Mouse (Mus musculus) left cerebral cortex, adult 11 months (tissue): Measurements from ENCODE around the gene Slc44a3.

Source experiments
- DNase-seq: peaks from one replicate; pipeline ENCODE4 v3.0.0; 2022; ENCODE audit warnings: low spot score

The Slc44a3 gene

DNA sequence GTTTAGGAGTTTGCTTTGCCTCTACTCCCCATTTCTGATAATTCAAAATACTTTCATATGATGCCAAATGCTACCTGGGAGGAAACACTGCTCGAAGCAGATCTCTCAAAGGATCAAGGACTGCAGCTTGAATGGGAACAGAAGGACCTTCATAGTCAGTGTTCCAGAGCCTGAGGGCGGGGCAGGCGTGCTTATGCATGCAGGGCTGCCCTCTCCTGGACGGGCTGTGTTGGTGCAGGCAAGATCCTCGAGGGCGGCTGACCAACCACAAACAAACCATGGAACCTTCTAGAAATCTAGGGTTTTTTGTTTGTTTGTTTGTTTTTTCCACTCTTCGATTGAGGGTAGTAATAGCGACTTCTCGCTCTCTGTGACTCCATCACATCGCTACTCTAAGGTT, 32.0 kb downstream of the Slc44a3 start:
- DNase-seq: no peak

DNA sequence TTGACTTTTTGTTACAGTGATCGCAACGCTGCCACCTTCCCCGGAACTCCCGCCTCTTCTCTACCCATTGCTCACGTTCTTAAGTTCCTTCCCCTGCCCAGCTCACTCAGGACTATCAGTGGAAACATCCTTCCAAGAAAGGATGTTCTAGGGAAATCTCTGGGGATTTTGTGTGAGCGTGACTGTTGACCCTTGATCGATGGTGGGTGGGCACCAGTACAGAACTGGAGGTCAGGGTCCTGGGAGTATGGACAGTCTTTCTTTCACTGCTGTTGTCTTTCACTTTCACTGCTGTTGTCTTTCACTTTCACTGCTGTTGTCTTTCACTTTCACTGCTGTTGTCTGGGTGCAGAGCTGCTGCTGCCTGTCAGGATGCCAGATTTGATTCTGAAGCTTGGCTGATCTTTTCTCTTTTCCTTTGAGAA, 38.2 kb downstream of the Slc44a3 start:
- DNase-seq: no peak

- no peak for DNase-seq
These were observed 40.2 kb downstream of the Slc44a3 start for GRCm38 (mm10) chr3:121492026-121492425.

- DNase-seq: no peak
These were observed 41.3 kb downstream of the Slc44a3 start for GRCm38 (mm10) chr3:121490941-121491340.

GRCm38 (mm10) chr3:121489462-121490118, 42.6 kb downstream of the Slc44a3 start:
- DNase-seq: peak; percentile 43

DNA sequence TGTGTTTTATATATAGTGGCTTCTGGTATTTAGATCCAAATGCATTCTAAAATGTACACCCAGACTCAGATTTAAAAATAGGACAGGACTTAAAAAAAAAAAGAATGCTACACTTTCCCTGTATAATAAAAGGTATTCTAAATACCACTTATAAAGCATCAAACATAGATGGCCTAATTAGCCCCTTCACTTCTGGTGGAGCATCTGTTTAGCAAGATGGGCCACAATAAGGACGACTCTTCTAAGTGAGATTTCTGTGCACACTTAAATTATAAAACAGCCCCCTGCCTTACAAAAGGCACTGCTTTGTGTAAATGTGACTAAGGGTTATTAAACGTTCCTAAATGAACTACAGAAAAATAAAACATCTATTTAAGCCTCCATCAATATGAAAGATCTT, 47.0 kb downstream of the Slc44a3 start:
- DNase-seq: no peak

DNA sequence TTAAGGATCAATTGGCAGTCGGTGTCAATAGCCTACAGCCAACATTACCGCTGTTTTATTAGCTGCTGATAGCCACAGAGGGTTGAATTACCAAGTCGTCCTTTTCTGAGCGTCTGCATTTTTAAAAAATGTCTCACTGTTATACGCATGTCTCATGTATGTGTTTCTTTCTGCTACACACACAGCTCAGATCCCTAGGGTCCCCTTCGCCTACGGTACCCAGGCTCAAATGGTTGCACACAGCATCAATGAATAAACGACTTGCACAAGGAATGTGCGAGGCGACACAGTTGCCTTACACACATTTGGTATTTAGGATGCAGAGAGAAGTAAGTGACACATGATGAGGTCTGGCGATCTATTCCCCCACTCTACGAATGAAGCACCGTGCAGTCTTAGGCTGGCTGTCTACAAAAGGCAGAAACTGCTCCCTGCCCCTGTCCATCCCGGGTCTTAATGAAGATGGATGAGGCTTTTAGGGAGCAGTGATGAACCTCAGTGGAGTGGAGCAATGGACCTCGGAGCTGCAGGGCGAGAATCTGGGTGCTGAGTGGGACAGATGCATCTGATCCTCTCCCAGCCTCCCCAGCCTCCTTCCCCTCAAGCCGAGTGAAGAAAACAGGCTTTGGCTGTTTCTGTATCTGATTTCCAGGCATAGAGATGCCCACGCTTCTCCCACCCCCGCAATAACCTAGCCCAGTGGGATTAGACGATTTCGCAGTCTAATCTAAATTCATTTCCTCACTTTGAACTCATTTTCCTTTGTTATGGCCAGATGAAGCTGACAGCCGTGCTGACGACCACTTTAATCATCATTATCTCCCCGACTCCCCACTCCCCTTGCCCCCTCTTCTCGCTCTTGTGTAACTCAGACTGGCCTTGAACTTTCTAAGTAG, 48.7 kb downstream of the Slc44a3 start:
- no peak for DNase-seq

DNA sequence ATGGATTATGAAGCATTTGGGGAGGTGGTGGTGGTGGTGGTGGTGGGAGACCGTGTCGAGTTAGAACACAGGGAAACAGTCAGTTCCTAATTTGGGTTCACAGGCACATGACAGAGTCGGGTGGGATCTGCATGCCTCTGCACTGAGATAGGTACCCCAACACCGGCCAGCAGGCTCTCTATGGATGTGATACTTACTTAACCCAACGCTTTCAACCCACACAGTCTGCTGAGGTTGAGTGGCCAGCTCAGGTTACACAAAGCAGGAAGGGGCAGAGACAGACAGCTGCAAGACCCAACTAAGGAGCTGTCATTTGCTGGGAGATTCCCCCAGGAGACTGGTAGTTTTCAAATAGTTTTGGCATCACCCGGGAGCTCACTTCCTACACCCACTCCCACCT, 50.6 kb downstream of the Slc44a3 start:
- DNase-seq: no peak

- DNase-seq: no peak
These were observed 51.2 kb downstream of the Slc44a3 start for GRCm38 (mm10) chr3:121480961-121481436.

- no peak for DNase-seq
These were observed 51.9 kb downstream of the Slc44a3 start for GRCm38 (mm10) chr3:121480030-121480960.

DNA sequence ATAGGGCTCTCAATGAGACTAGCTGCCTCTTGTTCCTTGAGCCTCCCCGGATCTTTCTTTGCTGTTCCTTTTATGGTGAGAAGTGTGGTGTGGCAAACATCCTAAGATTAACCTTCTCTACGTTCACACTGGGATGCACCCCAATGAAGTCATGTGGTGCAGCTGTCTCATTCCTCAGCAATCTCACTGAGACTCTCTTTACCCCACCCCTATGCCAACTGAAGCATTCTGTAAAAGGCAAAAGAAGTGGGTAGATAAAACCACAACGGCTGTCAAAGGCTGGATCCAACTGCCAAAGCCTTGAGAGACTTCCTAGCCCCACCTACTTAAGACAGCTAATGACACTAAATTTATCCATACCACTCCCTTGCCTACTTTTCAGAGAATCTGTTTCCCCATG, 57.5 kb downstream of the Slc44a3 start:
- no peak for DNase-seq

- no peak for DNase-seq
These were observed 60.5 kb downstream of the Slc44a3 start for GRCm38 (mm10) chr3:121471703-121472102.

DNA sequence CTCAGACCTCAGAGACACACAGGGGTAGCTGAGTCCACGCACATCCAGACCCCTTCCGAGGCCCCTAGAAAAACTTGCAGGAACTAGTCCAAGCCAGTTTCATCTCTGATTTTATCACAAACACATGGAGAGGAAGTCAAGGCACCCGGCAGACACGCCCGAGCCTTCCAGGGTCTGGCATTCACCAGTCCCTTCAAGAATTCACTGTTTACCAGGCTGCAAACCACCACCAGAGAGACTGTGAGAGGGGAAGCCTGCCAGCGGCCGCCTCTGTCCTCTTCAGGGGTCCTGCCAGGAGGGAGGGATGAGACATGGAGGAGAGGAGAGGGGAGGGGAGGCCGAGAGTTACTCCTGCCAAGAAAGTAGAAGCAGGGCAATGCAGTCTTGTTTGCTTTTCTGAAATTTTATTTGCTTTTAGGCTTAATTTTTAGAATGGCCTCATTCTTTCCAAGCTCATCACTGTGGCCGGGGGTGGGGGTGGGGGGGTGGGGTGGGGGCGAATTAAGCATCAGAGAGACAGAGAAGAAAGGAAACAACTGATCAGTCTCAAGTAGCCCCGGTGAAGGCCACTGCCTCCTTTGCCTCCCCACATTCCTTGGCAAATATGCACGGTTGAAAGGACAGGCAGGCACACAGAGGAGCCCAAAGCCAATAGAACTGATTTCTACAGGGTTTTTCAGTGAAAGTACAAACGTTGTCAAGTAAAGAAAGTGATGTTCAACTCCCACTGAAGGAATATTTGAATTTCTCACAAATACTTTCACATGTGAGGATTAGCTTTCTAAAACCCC, 62.8 kb downstream of the Slc44a3 start:
- no peak for DNase-seq

GRCm38 (mm10) chr3:121468136-121468535, 64.1 kb downstream of the Slc44a3 start:
- no peak for DNase-seq

DNA sequence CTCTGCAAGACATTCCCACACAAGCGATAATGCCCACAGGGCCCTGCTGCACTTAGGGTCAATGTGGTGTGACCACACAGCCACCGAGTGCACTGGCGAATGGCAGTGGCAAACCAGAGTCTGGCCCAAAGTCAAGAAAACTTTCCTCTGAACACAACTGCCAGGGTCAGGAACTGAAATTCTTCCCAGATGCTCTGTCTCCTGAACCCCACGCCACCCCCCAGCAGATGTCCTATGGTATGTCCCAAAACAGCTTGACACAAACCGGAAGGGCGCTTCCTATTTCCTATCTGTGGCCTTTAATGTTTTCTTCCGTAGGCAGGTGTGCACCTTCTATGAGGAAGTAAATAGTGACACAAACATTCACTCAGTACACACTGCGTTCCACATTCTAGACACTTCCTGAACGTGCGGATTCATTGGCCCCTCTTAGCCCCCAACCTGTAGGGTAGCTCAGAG, 65.1 kb downstream of the Slc44a3 start:
- DNase-seq: no peak

DNA sequence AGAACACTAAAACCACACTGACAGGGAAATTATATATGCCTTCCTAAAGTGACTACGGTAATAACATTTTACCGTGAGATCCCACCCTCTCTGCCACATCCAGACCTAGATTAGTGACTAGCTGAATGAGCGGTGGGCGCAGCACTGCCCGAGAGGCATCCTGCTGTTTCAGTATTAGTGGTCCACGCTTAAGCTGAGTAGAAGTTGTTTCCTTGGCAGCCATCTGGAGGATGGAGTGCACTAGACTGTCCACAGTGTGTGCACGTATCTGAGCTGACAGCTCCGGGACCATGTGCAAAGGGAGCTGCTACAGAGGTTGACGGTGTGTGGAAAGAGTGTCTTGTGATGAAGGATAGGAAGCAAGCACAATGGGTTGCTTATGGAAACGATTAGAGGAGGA, 66.4 kb downstream of the Slc44a3 start:
- no peak for DNase-seq

DNA sequence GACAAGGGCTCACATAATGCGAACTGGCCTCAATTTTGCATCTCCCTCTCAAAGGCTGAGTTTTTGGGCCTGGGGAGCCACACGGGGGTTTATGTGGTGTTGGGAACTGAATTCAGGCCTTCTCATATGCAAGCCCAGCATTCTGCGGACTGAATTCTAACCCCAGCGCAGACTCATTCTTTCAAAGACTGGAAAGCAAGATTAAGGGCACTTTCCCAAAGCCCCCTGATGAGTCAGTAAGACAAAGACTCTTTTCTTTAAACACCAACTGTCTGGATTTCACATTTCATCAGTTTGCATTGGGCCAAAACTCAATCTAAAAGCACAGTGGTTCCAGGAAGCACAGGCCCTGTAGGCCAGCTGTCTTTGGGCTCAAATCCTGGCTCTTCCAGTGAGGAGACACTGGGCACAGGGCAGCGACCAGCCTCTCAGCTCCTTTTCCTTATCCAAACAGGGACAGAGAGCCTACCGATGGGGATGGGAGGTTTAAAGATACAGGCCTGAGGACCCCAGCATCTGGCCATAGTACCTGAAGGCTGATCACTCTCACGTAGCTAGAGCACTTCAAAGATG, 67.4 kb downstream of the Slc44a3 start:
- no peak for DNase-seq

DNA sequence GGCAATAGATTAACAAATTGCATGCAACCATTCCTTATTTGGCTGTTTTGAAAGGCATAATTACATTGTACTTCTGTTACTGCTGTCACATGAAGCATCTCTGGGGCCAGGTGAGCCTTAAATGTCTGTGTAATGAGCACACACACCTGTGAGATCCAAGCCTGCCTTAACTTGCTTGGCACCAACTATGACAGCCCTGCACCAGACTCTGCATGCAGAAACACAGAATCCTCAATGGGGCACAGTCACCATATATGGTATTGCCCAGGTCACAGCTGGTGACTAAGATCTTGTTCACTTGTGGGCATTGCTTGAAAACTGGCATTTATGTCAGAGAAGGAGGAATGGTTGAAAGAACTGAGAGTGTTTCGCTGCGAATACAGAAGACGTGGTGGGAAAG, 69.4 kb downstream of the Slc44a3 start:
- no peak for DNase-seq

- no peak for DNase-seq
These were observed 70.7 kb downstream of the Slc44a3 start for GRCm38 (mm10) chr3:121461477-121461876.

DNA sequence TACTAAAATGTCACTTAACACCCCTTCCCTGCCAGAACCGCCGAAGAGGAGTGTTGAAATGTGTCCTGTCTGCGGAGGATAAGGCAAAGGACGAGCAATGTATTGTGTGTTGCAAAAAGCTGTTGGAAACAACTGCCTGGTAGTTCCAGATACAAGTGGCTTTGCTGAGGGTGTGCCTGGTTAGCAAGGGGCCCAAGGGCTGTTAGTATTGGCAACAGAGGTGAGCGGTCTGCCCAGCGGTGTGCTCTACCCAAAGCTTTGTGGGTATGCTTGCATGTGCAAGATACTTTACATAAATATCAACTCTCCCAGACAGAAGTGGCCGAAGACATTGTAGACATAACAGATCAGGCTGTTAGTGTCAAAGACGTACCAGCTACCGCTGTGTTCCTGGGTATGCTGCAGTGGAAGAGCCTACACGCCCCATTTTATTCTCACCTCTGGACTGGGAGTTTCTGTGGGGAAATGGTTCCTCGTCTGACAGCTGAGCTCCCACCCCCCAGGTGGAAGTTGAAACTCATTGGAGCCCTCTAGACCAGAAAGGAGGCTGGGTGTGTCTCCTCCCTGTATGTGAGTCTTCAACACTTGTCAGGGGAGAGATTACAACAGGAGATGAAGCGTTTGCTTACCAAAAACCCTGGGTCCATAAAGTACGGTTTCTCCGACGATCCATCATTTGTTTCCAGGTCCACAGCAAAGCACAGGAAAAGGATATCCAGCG, 71.6 kb downstream of the Slc44a3 start:
- DNase-seq: no peak
